Mouse (Mus musculus) C2C12 (cell line): Measurements from ENCODE around the gene Frmd8.

ENCODE experiments used
- CEBPB ChIP-seq: IDR thresholded peaks from one replicate; pipeline ENCODE4 v1.6.1; 2011; ENCODE audit warnings: low read depth, mild to moderate bottlenecking, control low read depth, moderate library complexity
- CTCF ChIP-seq: IDR thresholded peaks from one replicate; pipeline ENCODE4 v1.5.1; 2011; ENCODE audit not compliant: control insufficient read depth, insufficient read depth, insufficient read length
- FOSL1 ChIP-seq: IDR thresholded peaks from one replicate; pipeline ENCODE4 v1.8.0; 2011; ENCODE audit warnings: mild to moderate bottlenecking, low read length; ENCODE audit not compliant: poor library complexity, insufficient read depth, severe bottlenecking
- MAX ChIP-seq: IDR thresholded peaks from one replicate; pipeline ENCODE4 v1.6.1; 2011; ENCODE audit warnings: mild to moderate bottlenecking, control low read depth

- TF ChIP-seq MAX (no peak), CTCF (no peak), CEBPB (no peak), FOSL1 (no peak)
These were observed 19.1 kb upstream of the Frmd8 start, which contains the start of gene Tigd3 for GRCm38 (mm10) chr19:5894002-5894678.
